Mouse (Mus musculus): ENCODE measurements around the gene Ltc4s. TPM values are rescaled to one million over a fixed set of nuclear protein-coding genes. Genes with fewer than 3 reads are reported as not detected.

The Ltc4s gene
- polyA plus RNA-seq, 1 experiment from 2014 or later, result 2.5 TPM

DNA sequence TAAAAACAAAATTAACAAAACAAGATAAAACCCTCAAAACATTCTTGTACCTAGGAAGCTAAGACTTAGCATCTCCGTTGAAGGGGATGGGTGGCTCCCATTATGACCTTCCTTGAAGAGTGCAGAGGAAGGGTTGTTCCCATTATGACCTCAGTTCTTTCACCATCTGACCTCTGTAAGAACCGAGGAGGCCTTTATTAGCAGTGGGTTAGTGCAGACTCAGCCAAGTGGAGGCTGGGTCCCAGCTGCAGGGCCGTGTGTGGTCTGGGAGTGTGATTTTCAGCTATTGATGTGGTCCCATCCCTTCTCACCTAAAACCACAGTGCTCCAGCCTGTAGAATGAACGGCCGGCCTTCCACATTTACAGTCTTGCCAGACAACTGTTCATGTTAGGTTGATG lies 6.9 kb upstream of the Ltc4s start:
- Histone ChIP-seq H3K27me3 (no peaks in the 10 kb centered on the region), H3K9me3 (no peaks in the 10 kb centered on the region), H3K4me3 (no peak overlapping the region), H3K4me1 (no peaks in the 10 kb centered on the region), H3K27ac (no peak overlapping the region), H3K4me2 (no peak overlapping the region), H3K9ac (no peak overlapping the region), H3K36me3 (no peaks in the 10 kb centered on the region)
- WGBS, result 71% methylated on average over 5 of the region's 5 CpGs
- no peak for ATAC-seq (ENCODE audit: borderline replicate concordance, extremely low read depth, low FRiP score, low TSS enrichment)

DNA sequence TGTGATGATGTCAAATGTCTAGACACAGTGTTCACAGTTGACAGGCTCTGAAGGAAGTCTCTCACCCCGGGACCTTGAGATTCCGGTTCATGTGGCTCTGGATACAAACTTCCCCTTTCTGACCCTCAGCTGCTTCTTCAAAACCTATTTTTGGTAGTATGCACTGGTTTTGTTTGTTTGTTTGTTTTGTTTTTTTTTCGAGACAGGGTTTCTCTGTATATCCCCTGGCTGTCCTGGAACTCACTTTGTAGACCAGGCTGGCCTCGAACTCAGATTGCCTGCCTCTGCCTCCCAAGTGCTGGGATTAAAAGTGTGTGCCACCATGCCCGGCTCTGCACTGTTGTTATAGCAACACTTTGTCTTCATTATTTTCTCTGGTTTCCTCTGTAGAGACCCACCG lies 5.5 kb upstream of the Ltc4s start:
- Histone ChIP-seq H3K36me3 (no peaks in the 10 kb centered on the region), H3K4me3 (no peak overlapping the region), H3K9ac (no peak overlapping the region), H3K9me3 (no peaks in the 10 kb centered on the region), H3K4me1 (no peaks in the 10 kb centered on the region), H3K4me2 (no peak overlapping the region), H3K27ac (no peak overlapping the region), H3K27me3 (no peaks in the 10 kb centered on the region)
- WGBS, result 69% methylated on average over 6 of the region's 6 CpGs
- ATAC-seq (ENCODE audit: borderline replicate concordance, extremely low read depth, low FRiP score, low TSS enrichment), result no peak

- ATAC-seq (ENCODE audit: borderline replicate concordance, extremely low read depth, low FRiP score, low TSS enrichment), result no peak
- H3K4me3 ChIP-seq, result no peak overlapping the region
- no peak overlapping the region for H3K9ac ChIP-seq
- peaks cover 15% of the 10 kb centered on the region for H3K27me3 ChIP-seq
- WGBS, result 82% methylated on average over 7 of the region's 7 CpGs
- no peak overlapping the region for H3K4me2 ChIP-seq
- peaks cover 23% of the 10 kb centered on the region for H3K4me1 ChIP-seq
- no peak overlapping the region for H3K27ac ChIP-seq
- no peaks in the 10 kb centered on the region for H3K36me3 ChIP-seq
- H3K9me3 ChIP-seq, result no peaks in the 10 kb centered on the region
Measured at GRCm38 (mm10) chr11:50240235-50240911, 2.0 kb upstream of the Ltc4s start.

DNA sequence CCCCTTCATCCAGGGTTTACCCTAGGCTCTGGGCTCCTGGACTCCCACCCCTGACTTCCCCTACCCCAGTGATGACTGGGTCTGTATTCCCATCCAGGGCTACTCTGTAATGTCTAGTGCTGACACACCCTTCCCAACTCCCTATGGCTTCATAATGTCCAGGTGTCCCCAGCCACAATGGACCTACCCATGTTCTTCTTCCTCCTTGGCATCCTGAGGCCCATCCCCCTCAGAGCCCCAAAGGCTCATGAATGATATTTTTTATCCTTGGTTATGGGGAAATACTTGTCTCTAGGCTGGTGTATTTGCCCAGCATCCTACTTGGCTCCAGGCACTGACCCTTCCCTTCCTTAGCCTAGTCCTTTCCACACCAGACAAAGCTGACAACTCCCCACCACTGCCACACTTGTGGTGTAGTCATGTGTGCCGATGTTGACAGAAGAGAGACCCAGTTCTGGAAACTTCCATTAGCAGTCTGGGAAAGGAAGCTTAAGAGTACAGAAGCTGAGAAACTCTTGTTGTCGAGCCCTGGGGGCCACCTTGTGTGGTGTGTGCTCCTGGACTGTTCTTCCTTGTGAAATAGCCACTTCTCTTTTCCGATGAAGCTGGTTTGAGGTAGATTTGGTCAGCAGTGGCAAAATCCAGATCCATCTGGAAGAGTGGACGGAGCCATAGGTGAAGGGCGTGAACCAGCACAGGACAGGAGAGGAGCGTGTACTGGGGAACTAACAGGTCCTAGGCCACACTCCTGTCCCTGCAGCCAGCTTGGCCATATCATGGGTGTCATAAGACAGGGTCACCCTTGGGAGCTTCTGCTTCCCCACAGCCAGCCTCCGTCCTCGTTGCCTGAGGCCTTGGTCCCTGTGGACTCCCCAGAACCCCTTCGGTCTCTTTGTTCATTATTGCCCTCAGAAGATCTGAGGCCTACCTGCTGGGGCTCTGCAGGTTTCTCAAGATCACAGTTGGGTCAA lies 690 bp upstream of the Ltc4s start:
- Histone ChIP-seq H3K27ac (no peak overlapping the region), H3K4me3 (no peak overlapping the region), H3K36me3 (peaks cover 9% of the 10 kb centered on the region), H3K27me3 (peaks cover 15% of the 10 kb centered on the region), H3K4me1 (peaks cover 23% of the 10 kb centered on the region), H3K9me3 (no peaks in the 10 kb centered on the region), H3K4me2 (no peak overlapping the region), H3K9ac (no peak overlapping the region)
- 91% methylated on average over 9 of the region's 9 CpGs for WGBS
- no peak for ATAC-seq (ENCODE audit: borderline replicate concordance, extremely low read depth, low FRiP score, low TSS enrichment)

- WGBS, result 2% methylated on average over 66 of the region's 66 CpGs
Measured at GRCm38 (mm10) chr11:50236937-50237835, 1.2 kb downstream of the Ltc4s start.

GRCm38 (mm10) chr11:50236540-50236936 lies 1.9 kb downstream of the Ltc4s start:
- no peaks in the 10 kb centered on the region for H3K9me3 ChIP-seq

More at GRCm38 (mm10) chr11:50236937-50237835, 1.2 kb downstream of the Ltc4s start:
- Histone ChIP-seq H3K27ac (no peak overlapping the region), H3K4me2 (peak overlapping the region; percentile 91), H3K4me3 (peak overlapping the region; percentile 62), H3K36me3 (peaks cover 28% of the 10 kb centered on the region), H3K9ac (peak overlapping the region; percentile 63), H3K4me1 (peaks cover 23% of the 10 kb centered on the region), H3K27me3 (peaks cover 15% of the 10 kb centered on the region), H3K9me3 (no peaks in the 10 kb centered on the region)
- ATAC-seq (ENCODE audit: borderline replicate concordance, extremely low read depth, low FRiP score, low TSS enrichment), result peak; percentile 17; the same call in 1 of the 2 replicates

GRCm38 (mm10) chr11:50234606-50235005 lies 3.8 kb downstream of the Ltc4s start:
- Histone ChIP-seq H3K9me3 (no peaks in the 10 kb centered on the region), H3K27me3 (peaks cover 15% of the 10 kb centered on the region), H3K36me3 (peaks cover 30% of the 10 kb centered on the region), H3K27ac (no peak overlapping the region), H3K4me2 (no peak overlapping the region), H3K4me1 (peaks cover 31% of the 10 kb centered on the region), H3K9ac (no peak overlapping the region), H3K4me3 (no peak overlapping the region)
- 95% methylated on average over 25 of the region's 25 CpGs for WGBS
- no peak for ATAC-seq (ENCODE audit: borderline replicate concordance, extremely low read depth, low FRiP score, low TSS enrichment)

More at GRCm38 (mm10) chr11:50236540-50236936, 1.9 kb downstream of the Ltc4s start:
- Histone ChIP-seq H3K27me3 (peaks cover 15% of the 10 kb centered on the region), H3K27ac (no peak overlapping the region; the same call in 1 of the 2 replicates), H3K9ac (peak overlapping the region; percentile 63), H3K4me1 (peaks cover 23% of the 10 kb centered on the region), H3K4me3 (peak overlapping the region; percentile 62), H3K36me3 (peaks cover 30% of the 10 kb centered on the region), H3K4me2 (peak overlapping the region; percentile 91)
- ATAC-seq (ENCODE audit: borderline replicate concordance, extremely low read depth, low FRiP score, low TSS enrichment), result peak; percentile 93
- WGBS, result under 1% methylated on average over 24 of the region's 27 CpGs

GRCm38 (mm10) chr11:50233993-50234392 lies 4.4 kb downstream of the Ltc4s start:
- H3K4me3 ChIP-seq, result no peak overlapping the region
- H3K9ac ChIP-seq, result no peak overlapping the region
- H3K27me3 ChIP-seq, result peaks cover 15% of the 10 kb centered on the region
- H3K27ac ChIP-seq, result no peak overlapping the region
- no peaks in the 10 kb centered on the region for H3K9me3 ChIP-seq
- no peak for ATAC-seq (ENCODE audit: borderline replicate concordance, extremely low read depth, low FRiP score, low TSS enrichment)
- peaks cover 30% of the 10 kb centered on the region for H3K36me3 ChIP-seq
- H3K4me2 ChIP-seq, result no peak overlapping the region
- H3K4me1 ChIP-seq, result peaks cover 35% of the 10 kb centered on the region
- WGBS, result 85% methylated on average over 11 of the region's 11 CpGs

GRCm38 (mm10) chr11:50233022-50233421 lies 5.4 kb downstream of the Ltc4s start:
- ATAC-seq (ENCODE audit: borderline replicate concordance, extremely low read depth, low FRiP score, low TSS enrichment), result no peak
- H3K4me1 ChIP-seq, result peaks cover 41% of the 10 kb centered on the region
- 93% methylated on average over 13 of the region's 13 CpGs for WGBS

GRCm38 (mm10) chr11:50231411-50231810 lies 7.0 kb downstream of the Ltc4s start:
- Histone ChIP-seq H3K9ac (no peak overlapping the region), H3K4me1 (peaks cover 45% of the 10 kb centered on the region), H3K36me3 (peaks cover 30% of the 10 kb centered on the region), H3K27ac (no peak overlapping the region), H3K9me3 (no peaks in the 10 kb centered on the region), H3K4me2 (peak overlapping the region; percentile 57), H3K27me3 (no peaks in the 10 kb centered on the region), H3K4me3 (0 out of 2 replicates have a peak overlapping the region, but pooled peaks have one; percentile 30)
- WGBS, result 26% methylated on average over 8 of the region's 8 CpGs
- no peak for ATAC-seq (ENCODE audit: borderline replicate concordance, extremely low read depth, low FRiP score, low TSS enrichment)

More at GRCm38 (mm10) chr11:50233022-50233421, 5.4 kb downstream of the Ltc4s start:
- no peak overlapping the region for H3K27ac ChIP-seq
- H3K4me2 ChIP-seq, result no peak overlapping the region
- no peak overlapping the region for H3K4me3 ChIP-seq
- peaks cover 11% of the 10 kb centered on the region for H3K27me3 ChIP-seq
- no peak overlapping the region for H3K9ac ChIP-seq
- peaks cover 30% of the 10 kb centered on the region for H3K36me3 ChIP-seq
- no peaks in the 10 kb centered on the region for H3K9me3 ChIP-seq

Data from lung, embryonic 15.5 days (tissue).